Mouse (Mus musculus): Measurements from ENCODE around the gene Kcp. TPM values are rescaled to one million over a fixed set of nuclear protein-coding genes. Genes with fewer than 3 reads are reported as not detected.

The Kcp gene
- total RNA-seq, 2 experiments from 2014 or later = not detected

GRCm38 (mm10) chr6:29468851-29469250, 38.9 kb downstream of the Kcp start:
- ATAC-seq (replicated peaks; ENCODE audit: low FRiP score, poor library complexity, severe bottlenecking) = no peak

- ATAC-seq (replicated peaks; ENCODE audit: low FRiP score, poor library complexity, severe bottlenecking) = peak; percentile 96
These were observed 40.0 kb downstream of the Kcp start, which contains the start of gene Atp6v1f for GRCm38 (mm10) chr6:29467583-29468354. Gene Atp6v1f, plus strand, starts transcription at chr6:29467718.

- ATAC-seq (replicated peaks; ENCODE audit: low FRiP score, poor library complexity, severe bottlenecking) = no peak
These were observed 44.4 kb downstream of the Kcp start for GRCm38 (mm10) chr6:29463388-29463787.

- no peak for ATAC-seq (replicated peaks; ENCODE audit: low FRiP score, poor library complexity, severe bottlenecking)
These were observed 46.2 kb downstream of the Kcp start for GRCm38 (mm10) chr6:29461502-29461901.

- ATAC-seq (replicated peaks; ENCODE audit: low FRiP score, poor library complexity, severe bottlenecking) = no peak
These were observed 57.1 kb downstream of the Kcp start for GRCm38 (mm10) chr6:29450667-29451066.

GRCm38 (mm10) chr6:29449858-29450257, 57.9 kb downstream of the Kcp start:
- ATAC-seq (replicated peaks; ENCODE audit: low FRiP score, poor library complexity, severe bottlenecking) = no peak

- ATAC-seq (replicated peaks; ENCODE audit: low FRiP score, poor library complexity, severe bottlenecking) = no peak
These were observed 62.4 kb downstream of the Kcp start for GRCm38 (mm10) chr6:29445354-29445753.

- ATAC-seq (replicated peaks; ENCODE audit: low FRiP score, poor library complexity, severe bottlenecking) = no peak
These were observed 63.0 kb downstream of the Kcp start for GRCm38 (mm10) chr6:29444773-29445172.

GRCm38 (mm10) chr6:29439789-29440188, 68.0 kb downstream of the Kcp start:
- ATAC-seq (replicated peaks; ENCODE audit: low FRiP score, poor library complexity, severe bottlenecking) = no peak

GRCm38 (mm10) chr6:29439251-29439650, 68.5 kb downstream of the Kcp start:
- ATAC-seq (replicated peaks; ENCODE audit: low FRiP score, poor library complexity, severe bottlenecking) = no peak

- ATAC-seq (replicated peaks; ENCODE audit: low FRiP score, poor library complexity, severe bottlenecking) = no peak
These were observed 71.3 kb downstream of the Kcp start for GRCm38 (mm10) chr6:29436461-29436934.

GRCm38 (mm10) chr6:29435940-29436451, 71.8 kb downstream of the Kcp start:
- ATAC-seq (replicated peaks; ENCODE audit: low FRiP score, poor library complexity, severe bottlenecking) = no peak

GRCm38 (mm10) chr6:29434911-29435691, 72.7 kb downstream of the Kcp start:
- ATAC-seq (replicated peaks; ENCODE audit: low FRiP score, poor library complexity, severe bottlenecking) = no peak

- no peak for ATAC-seq (replicated peaks; ENCODE audit: low FRiP score, poor library complexity, severe bottlenecking)
These were observed 73.7 kb downstream of the Kcp start for GRCm38 (mm10) chr6:29433804-29434795.

- no peak for ATAC-seq (replicated peaks; ENCODE audit: low FRiP score, poor library complexity, severe bottlenecking)
These were observed 74.5 kb downstream of the Kcp start, which contains the start of gene Flnc for GRCm38 (mm10) chr6:29433038-29433803. Gene Flnc, plus strand, starts transcription at chr6:29433256.

- ATAC-seq (replicated peaks; ENCODE audit: low FRiP score, poor library complexity, severe bottlenecking) = no peak
These were observed 75.1 kb downstream of the Kcp start for GRCm38 (mm10) chr6:29432676-29433037.

- ATAC-seq (replicated peaks; ENCODE audit: low FRiP score, poor library complexity, severe bottlenecking) = no peak
These were observed 75.6 kb downstream of the Kcp start for GRCm38 (mm10) chr6:29432156-29432555.

GRCm38 (mm10) chr6:29431473-29431872, 76.3 kb downstream of the Kcp start:
- ATAC-seq (replicated peaks; ENCODE audit: low FRiP score, poor library complexity, severe bottlenecking) = no peak

All from erythroid progenitor cell, adult 5-6 weeks (primary cell).